Mouse (Mus musculus) CH12.LX (cell line): Measurements from ENCODE around the gene Slc9a9.

Experiments
- CTCF ChIP-seq, 2 experiments: IDR thresholded peaks in 1 of 2; conservative IDR thresholded peaks in 1 of 2; 2 replicates each; pipeline ENCODE4 v1.5.1; 2011 to 2012; ENCODE audit warnings: low read depth in 2 of 2, low read length in 2 of 2, improper control_type of control experiment in 1 of 2, inconsistent platforms in 1 of 2, mild to moderate bottlenecking in 1 of 2, moderate library complexity in 1 of 2
- E2F4 ChIP-seq: IDR thresholded peaks from 2 replicates; pipeline ENCODE4 v1.6.1; 2011; ENCODE audit warnings: low read depth, low read length, improper control_type of control experiment; ENCODE audit not compliant: insufficient replicate concordance
- EP300 ChIP-seq: IDR thresholded peaks from 2 replicates; pipeline ENCODE4 v1.6.1; 2011; ENCODE audit warnings: low read length, improper control_type of control experiment
- ETS1 ChIP-seq: conservative IDR thresholded peaks from 2 replicates; pipeline ENCODE4 v1.6.1; 2012; ENCODE audit warnings: low read depth, mild to moderate bottlenecking, inconsistent platforms, low read length, improper control_type of control experiment, moderate library complexity
- MAFK ChIP-seq: IDR thresholded peaks from 2 replicates; pipeline ENCODE4 v1.6.1; 2011; ENCODE audit warnings: low read length, improper control_type of control experiment; ENCODE audit not compliant: insufficient replicate concordance
- MAX ChIP-seq: IDR thresholded peaks from 2 replicates; pipeline ENCODE4 v1.6.1; 2011; ENCODE audit warnings: low read length, improper control_type of control experiment
- NELFE ChIP-seq: IDR thresholded peaks from 2 replicates; pipeline ENCODE4 v1.6.1; 2011; ENCODE audit warnings: low read depth, low read length, improper control_type of control experiment
- POLR2A ChIP-seq: IDR thresholded peaks from 2 replicates; pipeline ENCODE4 v1.6.1; 2011; ENCODE audit warnings: low read depth, mild to moderate bottlenecking, improper control_type of control experiment, low read length
- POLR2AphosphoS2 ChIP-seq: IDR thresholded peaks from 2 replicates; pipeline ENCODE4 v1.6.1; 2011; ENCODE audit warnings: low read depth, low read length, improper control_type of control experiment
- USF1 ChIP-seq: IDR thresholded peaks from 2 replicates; pipeline ENCODE4 v1.6.1; 2014; ENCODE audit warnings: low read depth, mild to moderate bottlenecking, inconsistent platforms, low read length, improper control_type of control experiment
- USF2 ChIP-seq: conservative IDR thresholded peaks from 2 replicates; pipeline ENCODE4 v1.6.1; 2011; ENCODE audit warnings: low read depth, low read length, improper control_type of control experiment
- ZC3H11A ChIP-seq: IDR thresholded peaks from 2 replicates; pipeline ENCODE4 v1.6.1; 2012; ENCODE audit warnings: low read depth, mild to moderate bottlenecking, inconsistent platforms, low read length, improper control_type of control experiment
- ZNF384 ChIP-seq: IDR thresholded peaks from 2 replicates; pipeline ENCODE4 v1.6.1; 2012; ENCODE audit warnings: low read depth, low read length, improper control_type of control experiment, inconsistent platforms

GRCm38 (mm10) chr9:95182272-95182671 is 512.6 kb downstream of the Slc9a9 start:
- TF ChIP-seq ETS1 (no peak), MAFK (no peak), CTCF (conservative IDR thresholded peaks at IDR 0.05 in 1 of 2, IDR thresholded peaks at IDR 0.05 in 1 of 2; ENCODE audit: low read depth in 2 of 2, low read length in 2 of 2) (no peak), ZNF384 (no peak), POLR2A (no peak), MAX (no peak), USF2 (no peak), EP300 (no peak), E2F4 (no peak), USF1 (no peak), ZC3H11A (no peak), NELFE (no peak), POLR2AphosphoS2 (no peak)
